Mouse (Mus musculus) cortical plate, adult 2 months (tissue): ENCODE results near the gene Gm17359.

Experiments used
- CTCF ChIP-seq: fragments of 200-500 bp; IDR thresholded peaks from 2 replicates; pipeline ENCODE4 v1.5.1; 2011; ENCODE audit warnings: mild to moderate bottlenecking, control low read depth, low read length; ENCODE audit not compliant: insufficient read depth; ENCODE audit errors: extremely low read depth
- POLR2A ChIP-seq: fragments of 200-500 bp; IDR thresholded peaks from 2 replicates; pipeline ENCODE4 v1.6.1; 2011; ENCODE audit warnings: mild to moderate bottlenecking, low read length, control low read depth; ENCODE audit not compliant: insufficient read depth; ENCODE audit errors: extremely low read depth

DNA sequence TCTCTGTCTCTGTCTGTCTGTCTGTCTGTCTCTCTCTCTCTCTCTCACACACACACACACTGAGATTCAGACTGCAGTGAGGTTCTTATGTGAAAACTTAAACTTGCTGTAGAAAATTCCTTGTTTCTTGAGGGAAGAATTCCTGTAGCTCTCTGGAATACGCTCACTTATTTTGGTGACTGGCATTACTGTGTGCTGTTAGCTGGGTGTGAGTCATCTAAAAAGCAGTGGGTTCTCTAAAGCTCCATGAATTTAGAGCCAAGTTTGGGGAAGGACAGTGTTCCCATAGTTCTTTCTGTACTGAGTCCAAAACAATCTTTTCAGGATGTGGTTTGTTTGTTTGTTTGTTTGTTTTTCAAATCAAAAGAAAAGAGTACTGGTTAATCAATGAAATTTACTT is 89.0 kb downstream of the Gm17359 start:
- TF ChIP-seq CTCF: no peak
- no peak for TF ChIP-seq POLR2A
